Comparison of ENCODE assay signal across 8 mouse cellular contexts in genomic region chr16:96126684-96127171, GRCm38 (mm10). TPM values are rescaled to one million over a fixed set of nuclear protein-coding genes. Genes with fewer than 3 reads are reported as not detected.
DNase-seq lines count a peak whose midpoint lies in the region; ATAC-seq and TF ChIP-seq lines count a peak whose summit lies in the region.

No protein-coding gene starts in this region.

- H3K27me3 ChIP-seq in C2C12 (ENCODE audit: control insufficient read depth, insufficient read depth, insufficient read length) = no peaks in the 10 kb centered on the region
- no peaks in the 10 kb centered on the region for H3K27me3 ChIP-seq in hindbrain, embryonic 13.5 days
- H3K27me3 ChIP-seq in lung, embryonic 16.5 days (ENCODE audit: control insufficient read depth, insufficient read depth, low read depth, low read length) = no peaks in the 10 kb centered on the region
- no peaks in the 10 kb centered on the region; the same call in none of the 2 replicates for H3K27me3 ChIP-seq in splenic B cell, adult 2 months (ENCODE audit: control insufficient read depth, insufficient read depth, low read length, poor library complexity, severe bottlenecking)

- peak overlapping the region; percentile 99 for H3K9ac ChIP-seq in hindbrain, embryonic 13.5 days
- H3K9ac ChIP-seq in lung, embryonic 16.5 days (ENCODE audit: low read length) = peak overlapping the region; percentile 98

- H3K79me3 ChIP-seq in C2C12 (ENCODE audit: low read depth) = peaks cover 40% of the 10 kb centered on the region

- no peak for ATAC-seq in hindbrain, embryonic 13.5 days (ENCODE audit: low FRiP score)
- ATAC-seq in lung, embryonic 16.5 days (ENCODE audit: low read depth) = no peak
- ATAC-seq in activated CD4-positive, CD25-positive, alpha-beta regulatory T cell, adult 4 months = no peak

- peak; percentile 47 for DNase-seq in embryo, embryonic 10 days (ENCODE audit: low spot score)
- DNase-seq in embryo, embryonic 9.5 days (ENCODE audit: extremely low spot score) = no peak
- DNase-seq in embryo, embryonic 11 days = peak; percentile 17
- DNase-seq in splenic B cell, adult 2 months (ENCODE audit: low read depth, low spot score) = peak; percentile 22

- no peaks in the 10 kb centered on the region for H3K9me3 ChIP-seq in hindbrain, embryonic 13.5 days
- H3K9me3 ChIP-seq in lung, embryonic 16.5 days (ENCODE audit: control insufficient read depth, low read length) = no peaks in the 10 kb centered on the region

- WGBS in hindbrain, embryonic 13.5 days = 7% methylated on average over 19 of the region's 19 CpGs
- WGBS in lung, embryonic 16.5 days = 1% methylated on average over 19 of the region's 19 CpGs

- peak overlapping the region; percentile 83 for H3K4me3 ChIP-seq in C2C12 (ENCODE audit: insufficient read depth, poor library complexity, severe bottlenecking)
- peak overlapping the region; percentile 92 for H3K4me3 ChIP-seq in hindbrain, embryonic 13.5 days
- peak overlapping the region; percentile 93 for H3K4me3 ChIP-seq in lung, embryonic 16.5 days (ENCODE audit: low read length)

- peaks cover 46% of the 10 kb centered on the region for H3K36me3 ChIP-seq in C2C12 (ENCODE audit: control insufficient read depth, insufficient read depth)
- H3K36me3 ChIP-seq in hindbrain, embryonic 13.5 days = peaks cover 46% of the 10 kb centered on the region
- peaks cover 30% of the 10 kb centered on the region for H3K36me3 ChIP-seq in lung, embryonic 16.5 days (ENCODE audit: control insufficient read depth, insufficient read depth, low read length)
- H3K36me3 ChIP-seq in splenic B cell, adult 2 months (ENCODE audit: control insufficient read depth, insufficient read depth, low read length, poor library complexity, severe bottlenecking) = peaks cover 7% of the 10 kb centered on the region

- peak overlapping the region; percentile 99 for H3K27ac ChIP-seq in hindbrain, embryonic 13.5 days
- peak overlapping the region; percentile 86 for H3K27ac ChIP-seq in lung, embryonic 16.5 days (ENCODE audit: low read length)

- H3K4me1 ChIP-seq in hindbrain, embryonic 13.5 days (replicated peaks) = peaks cover 36% of the 10 kb centered on the region
- peaks cover 18% of the 10 kb centered on the region for H3K4me1 ChIP-seq in lung, embryonic 16.5 days (replicated peaks; ENCODE audit: control insufficient read depth, insufficient read depth, low read length)

- peaks cover 50% of the 10 kb centered on the region for H3K79me2 ChIP-seq in C2C12 (ENCODE audit: control insufficient read depth, insufficient read depth)

- peak overlapping the region; percentile 90 for H3ac ChIP-seq in C2C12 (ENCODE audit: control insufficient read depth, insufficient read length, low read depth)

- H3K4me2 ChIP-seq in hindbrain, embryonic 13.5 days = peak overlapping the region; percentile 95
- H3K4me2 ChIP-seq in lung, embryonic 16.5 days (ENCODE audit: low read depth, low read length) = peak overlapping the region; percentile 91

- no peak for TF ChIP-seq CTCF in C2C12 (IDR thresholded peaks at IDR 0.05; ENCODE audit: control insufficient read depth, insufficient read depth, insufficient read length)

TF ChIP-seq in C2C12, 6 proteins besides CTCF, POLR2A, EP300 and RAD21:
- TF ChIP-seq USF1 (IDR thresholded peaks at IDR 0.05; ENCODE audit: low read depth) (no peak), MYOG (IDR thresholded peaks at IDR 0.05; ENCODE audit: control insufficient read depth, extremely low read depth, insufficient read length) (no peak), MAX (IDR thresholded peaks at IDR 0.05) (no peak), MYOD1 (IDR thresholded peaks at IDR 0.05; ENCODE audit: control insufficient read depth, insufficient read length, low read depth) (no peak), FOSL1 (IDR thresholded peaks at IDR 0.05; ENCODE audit: insufficient read depth, low read length, poor library complexity, severe bottlenecking) (no peak), CEBPB (IDR thresholded peaks at IDR 0.05; ENCODE audit: low read depth) (no peak)
TF ChIP-seq in C2C12: peak in this region for 0.

RNA-seq across cellular contexts. Expression of gene Hmgn1, which starts 0.8 kb away (rescaled TPM):
- 325 TPM for polyA plus RNA-seq in C2C12 (2012; fragmentation: generic; extraction: Trizol)
- polyA plus RNA-seq in hindbrain, embryonic 13.5 days (2015; fragmentation: Nextera tagmentation; extraction: Ambion mirVana) = 433 and 477 TPM in 2 replicates
- 506 and 671 TPM in 2 replicates for polyA plus RNA-seq in lung, embryonic 16.5 days (2015; fragmentation: Nextera tagmentation; extraction: Ambion mirVana)
- polyA plus RNA-seq in activated CD4-positive, CD25-positive, alpha-beta regulatory T cell, adult 4 months (2017; shearing (Covaris generic)) = 10 to 100 TPM; 89.9 to 90.5 TPM

RNA-seq across cellular contexts. Expression of gene Wrb, which starts 18.5 kb away (rescaled TPM):
- 58.0 TPM for polyA plus RNA-seq in C2C12 (2012; fragmentation: generic; extraction: Trizol)
- polyA plus RNA-seq in hindbrain, embryonic 13.5 days (2015; fragmentation: Nextera tagmentation; extraction: Ambion mirVana) = 169 and 172 TPM in 2 replicates
- 42.0 and 42.2 TPM in 2 replicates for polyA plus RNA-seq in lung, embryonic 16.5 days (2015; fragmentation: Nextera tagmentation; extraction: Ambion mirVana)
- 10 to 100 TPM; 13.1 to 16.6 TPM for polyA plus RNA-seq in activated CD4-positive, CD25-positive, alpha-beta regulatory T cell, adult 4 months (2017; shearing (Covaris generic))

RNA-seq across cellular contexts. Expression of gene Brwd1, which starts 44.4 kb away (rescaled TPM):
- polyA plus RNA-seq in C2C12 (2012; fragmentation: generic; extraction: Trizol) = 11.1 TPM
- 279 and 297 TPM in 2 replicates for polyA plus RNA-seq in hindbrain, embryonic 13.5 days (2015; fragmentation: Nextera tagmentation; extraction: Ambion mirVana)
- polyA plus RNA-seq in lung, embryonic 16.5 days (2015; fragmentation: Nextera tagmentation; extraction: Ambion mirVana) = 69.7 and 70.3 TPM in 2 replicates
- 10 to 100 TPM; 31.3 to 31.5 TPM for polyA plus RNA-seq in activated CD4-positive, CD25-positive, alpha-beta regulatory T cell, adult 4 months (2017; shearing (Covaris generic))
